Mouse (Mus musculus): ENCODE measurements around the gene Vmn2r105.

The Vmn2r105 gene

DNA sequence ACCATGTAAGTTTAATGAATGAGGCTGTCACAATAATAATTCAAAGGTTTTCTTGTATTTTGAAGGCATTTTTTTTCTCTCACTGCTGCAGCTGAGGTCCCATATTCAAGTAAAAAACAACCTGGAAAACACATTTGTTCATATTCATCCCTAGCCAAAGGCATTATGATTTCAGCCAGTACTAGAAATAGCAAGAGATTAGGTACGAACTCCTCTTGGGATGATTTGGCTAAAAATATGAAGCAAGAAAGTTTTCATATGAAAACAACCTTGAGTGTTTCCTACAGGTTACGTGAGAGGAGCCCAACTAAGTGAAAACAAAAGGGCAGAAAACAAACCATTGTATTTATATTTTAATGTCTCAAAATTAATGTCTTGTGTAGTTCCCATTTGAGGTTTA is at the start of gene Vmn2r105:
Vmn2r105 (minus strand) TSS at position 101 of the 400 bp plus-strand sequence.
- no peak for DNase-seq (ENCODE audit: low spot score)

DNA sequence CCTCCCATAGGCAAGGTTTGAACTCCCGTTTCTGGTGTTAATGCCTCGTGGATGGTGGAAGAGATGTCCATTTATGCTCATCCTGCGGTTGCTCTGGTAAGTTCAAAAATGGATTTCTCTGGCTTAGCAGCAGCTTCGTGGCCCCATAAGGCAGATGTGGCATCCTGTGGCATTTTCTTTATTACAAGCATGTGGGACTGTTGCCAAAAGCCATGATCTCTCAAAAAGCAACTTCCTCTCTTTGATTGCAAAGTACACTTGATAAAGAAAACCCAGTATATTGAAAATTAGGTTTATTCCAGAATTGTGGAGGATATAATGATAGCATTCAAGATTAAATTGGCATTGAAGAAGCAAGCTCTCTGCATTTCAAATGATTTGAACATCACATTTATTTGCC is 20.7 kb upstream of the Vmn2r105 start:
- no peak for DNase-seq (ENCODE audit: low spot score)

DNA sequence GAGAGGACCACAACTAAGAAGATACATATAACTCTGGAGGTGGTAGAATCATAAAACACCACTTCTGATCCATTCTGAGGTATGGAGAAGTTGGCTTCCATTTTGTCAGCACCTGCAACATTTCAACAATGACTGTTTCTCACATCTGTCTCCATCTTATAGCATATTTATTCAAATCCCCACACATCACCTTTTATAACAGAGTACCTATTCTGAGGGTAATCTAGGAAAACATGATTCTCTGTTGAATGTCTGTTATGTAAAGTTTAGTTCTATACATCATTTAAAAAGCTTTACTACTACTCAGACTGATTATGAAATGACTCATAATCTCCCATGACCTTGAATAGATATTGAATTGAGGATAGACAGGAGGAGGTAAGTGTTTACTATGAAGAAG is 51.9 kb downstream of the Vmn2r105 start, which contains the start of gene Fpr-rs6:
Fpr-rs6 (minus strand) TSS at position 101 of the 400 bp plus-strand sequence.
- DNase-seq (ENCODE audit: low spot score) = no peak
